Mouse (Mus musculus) hindbrain, embryonic 16.5 days (tissue): ENCODE measurements at regions not wholly inside any gene's neighbourhood (a gene's known extent, or its start where the extent isn't known, plus 50 kb on each side); places are given as distances from the start of the nearest gene placed in this dataset.
A peak's percentile ranks its signal among the peaks of the same experiment; 100 is the strongest.

Source experiments
- ATAC-seq: fragments of 200-750 bp; cut with Nextera tagmentation; 2 replicates; pipeline ENCODE4 v1.8.0; 2017; ENCODE audit warnings: moderate TSS enrichment, moderate library complexity
- H3K27ac ChIP-seq: fragments of 300-500 bp; sonication (generic); 2 replicates; pipeline ENCODE4 v1.5.1; 2014; ENCODE audit warnings: low read depth, mild to moderate bottlenecking, control low read depth, low read length, moderate library complexity
- H3K27me3 ChIP-seq: fragments of 300-500 bp; sonication (generic); replicated peaks from 2 replicates; pipeline ENCODE4 v1.6.1; 2014; ENCODE audit warnings: low read length; ENCODE audit not compliant: control insufficient read depth, insufficient read depth
- H3K36me3 ChIP-seq: fragments of 300-500 bp; sonication (generic); 2 replicates; pipeline ENCODE4 v1.6.1; 2014; ENCODE audit warnings: mild to moderate bottlenecking, low read length, moderate library complexity, mixed read lengths; ENCODE audit not compliant: control insufficient read depth, insufficient read depth
- H3K4me1 ChIP-seq: fragments of 300-500 bp; sonication (generic); 2 replicates; pipeline ENCODE4 v1.6.1; 2014; ENCODE audit warnings: low read depth, low read length; ENCODE audit not compliant: control insufficient read depth, insufficient read depth
- H3K4me2 ChIP-seq: fragments of 300-500 bp; sonication (generic); 2 replicates; pipeline ENCODE4 v1.6.1; 2014; ENCODE audit warnings: mild to moderate bottlenecking, low read length, control low read depth, moderate library complexity
- H3K4me3 ChIP-seq: fragments of 300-500 bp; sonication (generic); 2 replicates; pipeline ENCODE4 v1.5.1; 2014; ENCODE audit warnings: mild to moderate bottlenecking, low read length, control low read depth, moderate library complexity
- H3K9ac ChIP-seq: fragments of 300-500 bp; sonication (generic); 2 replicates; pipeline ENCODE4 v1.6.1; 2014; ENCODE audit warnings: low read depth, mild to moderate bottlenecking, control low read depth, low read length, moderate library complexity
- H3K9me3 ChIP-seq: fragments of 300-500 bp; sonication (generic); 2 replicates; pipeline ENCODE4 v1.6.1; 2014; ENCODE audit warnings: mild to moderate bottlenecking, low read length, moderate library complexity; ENCODE audit not compliant: control insufficient read depth
- WGBS: fragments of 180-500 bp; shearing (Covaris S2); extraction: QIAGEN DNeasy Blood & Tissue Kit; methylation state at CpG from one replicate; pipeline ENCODE4 v1.1.7; 2014; 5-methylcytosine and 5-hydroxymethylcytosine counted together

DNA sequence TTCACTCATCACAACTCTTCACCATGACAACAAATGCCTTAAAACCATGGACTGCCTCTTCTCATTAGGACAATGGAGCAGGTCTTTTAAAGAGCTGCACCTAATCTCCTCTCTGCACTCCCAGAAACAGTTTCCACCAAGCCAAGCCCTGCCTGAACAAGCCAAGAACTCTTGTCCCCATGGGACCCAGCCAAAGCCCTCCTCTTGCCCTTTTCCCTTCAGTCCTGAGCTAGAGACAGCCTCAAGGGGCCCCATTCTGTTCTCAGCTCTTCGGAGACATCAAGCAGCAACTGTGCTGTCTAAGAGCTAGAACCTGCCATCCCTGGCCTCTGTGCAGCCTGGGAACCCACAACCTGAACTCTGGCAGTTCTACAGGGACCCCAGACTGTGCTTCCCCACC, 345.0 kb upstream of the Irak1bp1 start:
- H3K27ac ChIP-seq: no peak overlapping the region
- no peak overlapping the region for H3K4me2 ChIP-seq
- H3K4me1 ChIP-seq: no peaks in the 10 kb centered on the region
- H3K4me3 ChIP-seq: no peak overlapping the region
- no peaks in the 10 kb centered on the region for H3K27me3 ChIP-seq
- no peak overlapping the region for H3K9ac ChIP-seq
- no peak for ATAC-seq
- H3K36me3 ChIP-seq: no peaks in the 10 kb centered on the region
- 0 out of 2 replicates have a peak, but pooled peaks cover 4% of the 10 kb centered on the region for H3K9me3 ChIP-seq
- WGBS: 77% methylated on average over 1 of the region's 1 CpGs

DNA sequence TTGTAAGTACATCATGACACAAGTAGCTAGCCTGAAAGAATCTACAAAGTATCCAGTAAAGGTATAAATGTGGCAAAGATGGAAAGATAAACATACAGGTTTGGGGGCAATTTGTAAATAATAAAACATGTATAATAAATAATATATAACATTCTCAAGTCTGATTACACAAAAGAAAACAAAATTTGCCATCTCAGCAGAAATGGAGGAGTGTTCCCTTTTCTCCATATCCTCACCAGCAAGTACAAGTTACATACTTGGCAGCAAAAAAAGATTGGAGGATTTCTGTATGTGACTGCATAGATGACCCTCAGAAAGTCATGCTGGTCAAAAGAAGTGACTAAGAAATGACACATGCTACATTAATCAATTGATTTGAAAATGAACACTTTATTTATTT, 335.9 kb upstream of the Irak1bp1 start:
- Histone ChIP-seq H3K4me1 (no peaks in the 10 kb centered on the region), H3K36me3 (no peaks in the 10 kb centered on the region), H3K27me3 (no peaks in the 10 kb centered on the region), H3K9me3 (no peaks in the 10 kb centered on the region), H3K4me3 (no peak overlapping the region), H3K9ac (no peak overlapping the region), H3K27ac (no peak overlapping the region), H3K4me2 (no peak overlapping the region)
- ATAC-seq: no peak

DNA sequence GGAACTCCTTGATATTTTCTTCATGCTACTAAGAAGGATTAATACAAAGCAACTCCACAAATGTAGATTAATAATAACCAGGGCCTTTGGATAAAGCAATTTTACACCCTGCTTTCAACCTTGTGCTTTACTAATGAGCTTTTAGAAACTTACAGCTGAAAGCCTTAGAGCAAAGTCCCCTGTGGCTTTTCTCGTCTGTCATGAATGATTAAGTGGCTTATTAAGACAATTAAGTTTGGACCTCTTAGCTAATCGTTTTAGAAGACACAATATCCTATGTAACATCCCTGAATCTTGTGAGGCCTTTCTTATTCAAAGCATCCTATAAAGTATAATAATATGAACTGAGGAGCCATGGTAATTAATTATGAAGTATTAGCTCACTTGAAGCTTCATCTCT, 319.3 kb upstream of the Irak1bp1 start:
- Histone ChIP-seq H3K36me3 (no peaks in the 10 kb centered on the region), H3K27me3 (no peaks in the 10 kb centered on the region), H3K9ac (no peak overlapping the region), H3K27ac (no peak overlapping the region), H3K4me3 (no peak overlapping the region), H3K4me2 (no peak overlapping the region), H3K9me3 (no peaks in the 10 kb centered on the region), H3K4me1 (no peaks in the 10 kb centered on the region)
- 22% methylated on average over 2 of the region's 2 CpGs for WGBS
- ATAC-seq: peak; percentile 75

DNA sequence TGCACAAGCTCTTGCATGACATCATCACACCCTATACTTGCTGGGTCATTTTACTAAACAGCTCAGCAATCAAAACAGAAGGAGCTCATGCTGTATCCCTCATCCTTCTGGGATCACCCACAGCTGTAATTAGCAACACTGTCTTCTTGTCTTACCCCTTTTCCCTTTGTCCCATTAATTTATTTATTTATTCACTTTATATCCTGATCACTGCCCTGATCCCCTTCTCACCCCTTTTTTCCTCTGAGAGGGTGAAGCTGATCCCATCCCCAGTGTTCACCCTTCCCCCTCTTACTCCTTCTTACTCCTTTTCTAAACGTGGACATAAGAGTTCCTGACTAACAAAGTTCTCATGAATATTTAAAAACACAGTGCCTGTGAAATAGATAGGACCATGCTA, 310.3 kb upstream of the Irak1bp1 start:
- Histone ChIP-seq H3K9me3 (no peaks in the 10 kb centered on the region), H3K4me1 (no peaks in the 10 kb centered on the region), H3K36me3 (no peaks in the 10 kb centered on the region), H3K27me3 (no peaks in the 10 kb centered on the region), H3K27ac (no peak overlapping the region), H3K9ac (no peak overlapping the region), H3K4me2 (no peak overlapping the region), H3K4me3 (no peak overlapping the region)
- WGBS: 13% methylated on average over 1 of the region's 1 CpGs
- ATAC-seq: no peak

DNA sequence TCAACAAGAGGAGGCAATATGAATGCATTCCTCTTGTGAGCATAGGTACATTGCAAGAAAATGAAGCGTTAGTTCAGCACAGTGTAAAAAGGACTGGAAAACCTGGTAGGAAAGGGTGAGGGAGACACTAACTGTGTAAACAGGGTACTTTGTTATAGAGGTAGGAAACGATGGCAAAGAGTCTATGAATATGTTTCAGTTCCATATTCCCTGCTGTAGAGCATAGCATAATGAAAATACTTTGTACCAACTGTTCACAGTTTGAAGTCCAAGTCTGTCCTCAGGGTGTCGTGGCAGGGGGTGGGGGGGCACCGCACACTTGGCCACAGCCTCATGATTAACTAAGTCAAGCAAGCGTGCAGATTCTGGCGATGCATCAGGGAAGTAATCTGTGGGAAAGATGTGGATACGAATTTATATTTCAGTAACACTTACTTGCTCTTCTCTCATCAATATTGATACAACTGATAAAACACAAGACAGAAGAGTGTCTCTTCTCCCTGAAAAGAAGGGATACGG, 301.4 kb upstream of the Irak1bp1 start:
- Histone ChIP-seq H3K4me3 (no peak overlapping the region), H3K36me3 (no peaks in the 10 kb centered on the region), H3K27me3 (no peaks in the 10 kb centered on the region), H3K9me3 (no peaks in the 10 kb centered on the region), H3K4me1 (no peaks in the 10 kb centered on the region), H3K4me2 (no peak overlapping the region), H3K9ac (no peak overlapping the region), H3K27ac (no peak overlapping the region)
- ATAC-seq: peak; percentile 65; the same call in 1 of the 2 replicates
- 59% methylated on average over 8 of the region's 8 CpGs for WGBS

DNA sequence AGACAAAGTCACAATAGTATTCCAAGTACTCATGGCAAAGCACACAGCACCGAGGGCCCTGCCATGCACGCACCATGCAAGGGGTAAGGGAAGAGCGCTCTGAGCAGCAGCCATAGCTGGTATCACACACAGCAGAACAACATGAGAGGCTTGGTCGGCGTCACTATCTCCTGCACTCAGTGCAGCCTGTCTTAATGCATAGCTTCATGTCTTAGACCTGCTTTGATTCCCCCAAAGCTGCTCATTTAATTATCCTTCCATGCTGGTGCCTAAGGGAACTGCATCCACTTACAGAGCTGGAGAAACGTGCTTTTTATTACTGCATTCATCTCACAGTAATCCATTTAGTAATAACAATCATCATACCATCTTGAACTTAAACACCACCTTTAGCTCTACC, 276.6 kb upstream of the Irak1bp1 start:
- WGBS: 85% methylated on average over 6 of the region's 6 CpGs
- Histone ChIP-seq H3K27me3 (no peaks in the 10 kb centered on the region), H3K4me3 (no peak overlapping the region), H3K4me1 (no peaks in the 10 kb centered on the region), H3K36me3 (no peaks in the 10 kb centered on the region), H3K27ac (no peak overlapping the region), H3K9ac (no peak overlapping the region), H3K9me3 (no peaks in the 10 kb centered on the region), H3K4me2 (no peak overlapping the region)
- no peak for ATAC-seq

DNA sequence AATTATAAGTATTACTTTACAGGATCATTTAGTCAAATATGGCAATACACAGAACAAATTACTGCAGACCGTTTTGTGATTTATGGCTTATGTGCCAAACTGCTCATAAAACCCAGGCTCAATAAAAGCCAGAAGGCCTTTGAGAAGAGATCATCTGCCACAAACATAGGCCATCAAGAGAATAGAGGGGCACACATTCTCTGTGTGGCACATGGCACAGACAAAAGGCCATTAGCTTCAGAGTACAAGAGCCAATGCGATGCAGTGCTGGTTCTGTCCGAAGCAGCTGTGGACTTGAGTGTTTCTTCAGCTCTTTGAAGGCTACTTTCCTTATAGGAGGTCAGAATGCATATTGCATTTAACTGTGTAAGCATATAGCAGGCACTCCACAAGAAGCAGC, 276.1 kb upstream of the Irak1bp1 start:
- Histone ChIP-seq H3K9me3 (no peaks in the 10 kb centered on the region), H3K4me2 (no peak overlapping the region), H3K27me3 (no peaks in the 10 kb centered on the region), H3K9ac (no peak overlapping the region), H3K4me3 (no peak overlapping the region), H3K36me3 (no peaks in the 10 kb centered on the region), H3K27ac (no peak overlapping the region), H3K4me1 (no peaks in the 10 kb centered on the region)
- WGBS: 63% methylated on average over 3 of the region's 3 CpGs
- 0 out of 2 replicates have a peak, but pooled peaks have one; percentile 37 for ATAC-seq

DNA sequence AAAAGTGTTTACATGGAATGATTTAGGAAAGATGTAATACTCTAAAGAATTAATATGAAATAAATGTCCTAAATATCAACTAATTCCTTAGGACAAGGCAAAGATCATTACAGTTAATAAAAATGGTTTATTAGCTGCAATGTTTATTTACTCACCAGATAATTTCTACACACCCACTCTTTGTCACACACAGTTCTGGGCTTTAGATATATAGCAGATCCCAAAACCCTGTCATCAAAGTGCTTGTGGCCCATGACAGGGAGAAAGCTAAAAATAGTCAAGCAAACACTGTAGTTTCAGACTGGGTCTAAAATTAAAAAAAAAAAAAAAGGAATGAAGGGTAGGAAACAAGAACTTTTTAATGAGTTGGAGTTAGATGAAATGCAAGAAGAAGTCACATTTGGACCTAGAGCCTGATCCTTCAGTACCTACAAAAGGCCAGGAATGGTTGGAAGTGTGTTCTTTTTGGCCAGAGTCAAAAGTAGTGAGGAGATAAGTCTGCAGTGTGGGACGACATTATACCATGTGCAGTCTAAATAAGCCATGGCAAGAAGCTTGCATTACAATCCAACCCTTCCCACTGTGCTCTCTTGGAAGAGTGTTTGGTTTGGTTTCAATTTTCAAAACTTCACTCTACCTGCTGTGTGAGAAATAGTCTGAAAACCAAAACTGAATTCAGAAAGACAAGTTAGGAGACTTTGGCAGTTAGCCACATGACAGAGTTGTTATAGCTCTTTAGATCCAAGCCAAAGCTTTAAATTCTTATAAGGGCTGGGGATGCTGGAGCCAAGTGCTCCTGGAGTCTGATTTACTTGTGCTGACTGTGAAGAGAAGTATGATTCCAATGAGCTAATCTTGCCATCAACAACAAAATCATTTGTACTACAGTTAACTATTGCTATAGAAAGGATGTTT, 266.5 kb upstream of the Irak1bp1 start:
- Histone ChIP-seq H3K27ac (no peak overlapping the region), H3K9ac (no peak overlapping the region), H3K36me3 (no peaks in the 10 kb centered on the region), H3K4me2 (no peak overlapping the region), H3K4me1 (no peaks in the 10 kb centered on the region), H3K9me3 (no peaks in the 10 kb centered on the region), H3K4me3 (no peak overlapping the region), H3K27me3 (no peaks in the 10 kb centered on the region)
- peak; percentile 42 for ATAC-seq
- WGBS: 55% methylated on average over 1 of the region's 1 CpGs

DNA sequence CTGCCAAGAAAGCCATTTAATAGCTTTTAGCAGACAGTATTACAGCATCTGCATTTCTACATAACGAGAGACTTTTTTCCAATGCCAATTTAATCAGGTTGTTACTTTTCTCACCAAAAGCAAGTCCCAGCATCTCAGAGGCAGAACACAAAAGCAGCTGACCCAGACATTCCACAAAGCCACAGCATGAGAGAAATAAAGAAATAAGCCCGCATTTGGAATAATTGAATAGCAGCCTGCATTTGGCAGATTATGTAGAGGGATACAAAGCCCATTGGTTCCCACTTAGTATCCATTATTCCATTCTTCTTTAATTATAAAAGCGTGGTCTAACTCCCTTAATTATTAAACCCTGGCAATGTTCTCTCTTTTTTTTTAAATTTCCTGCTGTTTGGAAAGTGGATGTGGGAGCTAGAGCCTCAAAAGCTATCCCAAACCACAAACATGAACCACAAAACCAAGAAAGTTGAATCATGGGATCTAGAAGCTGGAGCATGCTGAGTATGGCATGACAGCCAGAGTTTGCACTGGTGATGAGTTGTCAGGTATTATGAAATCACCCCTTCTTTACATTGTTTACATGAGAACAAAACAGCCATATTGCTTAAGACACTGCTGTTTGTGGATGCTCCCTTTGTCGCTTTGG, 247.8 kb upstream of the Irak1bp1 start:
- ATAC-seq: no peak
- Histone ChIP-seq H3K36me3 (no peaks in the 10 kb centered on the region), H3K9me3 (no peaks in the 10 kb centered on the region), H3K4me1 (no peaks in the 10 kb centered on the region), H3K9ac (no peak overlapping the region), H3K27me3 (no peaks in the 10 kb centered on the region), H3K27ac (no peak overlapping the region), H3K4me2 (no peak overlapping the region), H3K4me3 (no peak overlapping the region)
- 65% methylated on average over 4 of the region's 4 CpGs for WGBS
